Mouse (Mus musculus) forebrain, embryonic 15.5 days (tissue): ENCODE results near the gene Cyp27b1. TPM values are rescaled to one million over a fixed set of nuclear protein-coding genes. Genes with fewer than 3 reads are reported as not detected.

Experiments
- ATAC-seq: fragments of 200-750 bp; cut with Nextera tagmentation; replicated peaks from 2 replicates; pipeline ENCODE4 v1.8.0; 2017; ENCODE audit warnings: mild to moderate bottlenecking, moderate TSS enrichment, moderate library complexity
- H3K27ac ChIP-seq: fragments of 300-500 bp; sonication (generic); replicated peaks from 2 replicates; pipeline ENCODE4 v1.5.1; 2015; ENCODE audit warnings: mild to moderate bottlenecking, inconsistent platforms
- H3K27me3 ChIP-seq: fragments of 300-500 bp; sonication (generic); 2 replicates; pipeline ENCODE4 v1.6.1; 2015; ENCODE audit warnings: inconsistent platforms
- H3K36me3 ChIP-seq: fragments of 300-500 bp; sonication (generic); 2 replicates; pipeline ENCODE4 v1.6.1; 2015; ENCODE audit warnings: mild to moderate bottlenecking, inconsistent platforms
- H3K4me1 ChIP-seq: fragments of 300-500 bp; sonication (generic); 2 replicates; pipeline ENCODE4 v1.6.1; 2015; ENCODE audit warnings: inconsistent platforms
- H3K4me2 ChIP-seq: fragments of 300-500 bp; sonication (generic); replicated peaks from 2 replicates; pipeline ENCODE4 v1.6.1; 2015; ENCODE audit warnings: mild to moderate bottlenecking, inconsistent platforms
- H3K4me3 ChIP-seq: fragments of 300-500 bp; sonication (generic); 2 replicates; pipeline ENCODE4 v1.5.1; 2015; ENCODE audit warnings: mild to moderate bottlenecking, inconsistent platforms
- H3K9ac ChIP-seq: fragments of 300-500 bp; sonication (generic); replicated peaks from 2 replicates; pipeline ENCODE4 v1.6.1; 2015; ENCODE audit warnings: mild to moderate bottlenecking, inconsistent platforms
- H3K9me3 ChIP-seq: fragments of 300-500 bp; sonication (generic); 2 replicates; pipeline ENCODE4 v1.6.1; 2016; ENCODE audit warnings: inconsistent platforms
- WGBS: fragments of 180-500 bp; shearing (Covaris S2); methylation state at CpG from one replicate; pipeline ENCODE4 v1.1.7; 2015; ENCODE audit warnings: mixed read lengths; 5-methylcytosine and 5-hydroxymethylcytosine counted together
- polyA plus RNA-seq: library from polyadenylated mRNA; unstranded; fragments of >200 nt; fragmentation: Nextera tagmentation; extraction: Ambion mirVana; gene quantifications from 2 replicates; pipeline ENCODE4 v1.2.1, GENCODE M21; 2015

Gene Cyp27b1
- polyA plus RNA-seq, 1 experiment from 2014 or later: 0.15 TPM

DNA sequence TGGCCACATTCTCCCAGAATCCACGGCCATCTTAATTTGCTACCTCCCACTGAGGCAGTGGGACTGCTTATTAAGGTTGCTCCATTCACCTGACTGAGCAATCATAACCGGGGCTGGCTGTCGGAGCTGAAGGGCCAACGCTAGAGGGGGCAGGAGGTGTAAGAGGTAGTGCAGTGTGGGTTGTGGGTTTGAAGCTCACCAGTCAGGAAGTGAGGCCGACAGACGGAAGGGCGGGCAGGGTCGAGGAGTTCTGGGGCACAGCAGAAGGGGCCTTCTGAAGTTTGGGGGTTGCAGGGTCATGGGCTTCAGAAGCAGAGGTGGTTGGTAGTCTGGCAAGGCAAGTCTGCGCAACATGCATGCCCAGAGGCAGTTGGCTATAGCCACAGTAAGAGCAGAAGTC is 27.0 kb downstream of the Cyp27b1 start, which contains the start of gene Agap2:
Gene Agap2, plus strand, starts transcription at position 205 of the 400 bp plus-strand sequence.
- ATAC-seq: no peak
- Histone ChIP-seq H3K9ac (no peak within 1 kb of the TSS), H3K4me2 (no peak within 1 kb of the TSS), H3K4me3 (no peak within 1 kb of the TSS), H3K36me3 (no peaks in the 10 kb centered on the region), H3K4me1 (peaks cover 26% of the 10 kb centered on the region), H3K27ac (no peak within 1 kb of the TSS), H3K27me3 (peaks cover 4% of the 10 kb centered on the region), H3K9me3 (no peaks in the 10 kb centered on the region)
- 69% methylated on average over 9 of the region's 9 CpGs for WGBS

DNA sequence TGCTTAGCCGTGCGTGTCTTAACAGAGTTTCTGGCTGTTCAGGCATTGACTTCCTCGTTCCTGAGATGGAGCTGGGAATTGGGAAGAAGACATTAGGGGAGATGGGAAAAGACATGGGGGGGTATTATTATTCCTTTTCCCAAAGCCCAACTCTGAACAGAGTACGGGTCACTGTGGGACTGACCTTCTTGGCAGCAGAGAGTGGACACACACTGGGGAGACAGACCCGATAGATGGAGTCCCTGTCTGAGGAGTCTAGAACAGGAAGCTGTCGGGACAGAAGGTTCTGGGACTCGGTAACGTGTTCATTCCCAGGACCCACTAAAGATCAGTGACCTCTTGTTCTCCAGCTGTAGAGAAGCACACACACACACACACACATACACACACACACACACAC is 27.6 kb downstream of the Cyp27b1 start:
- Histone ChIP-seq H3K4me1 (peaks cover 31% of the 10 kb centered on the region), H3K36me3 (no peaks in the 10 kb centered on the region), H3K4me3 (no peak overlapping the region), H3K27ac (no peak overlapping the region), H3K9me3 (no peaks in the 10 kb centered on the region), H3K27me3 (peaks cover 10% of the 10 kb centered on the region), H3K9ac (no peak overlapping the region), H3K4me2 (no peak overlapping the region)
- ATAC-seq: no peak
- WGBS: 76% methylated on average over 8 of the region's 8 CpGs

DNA sequence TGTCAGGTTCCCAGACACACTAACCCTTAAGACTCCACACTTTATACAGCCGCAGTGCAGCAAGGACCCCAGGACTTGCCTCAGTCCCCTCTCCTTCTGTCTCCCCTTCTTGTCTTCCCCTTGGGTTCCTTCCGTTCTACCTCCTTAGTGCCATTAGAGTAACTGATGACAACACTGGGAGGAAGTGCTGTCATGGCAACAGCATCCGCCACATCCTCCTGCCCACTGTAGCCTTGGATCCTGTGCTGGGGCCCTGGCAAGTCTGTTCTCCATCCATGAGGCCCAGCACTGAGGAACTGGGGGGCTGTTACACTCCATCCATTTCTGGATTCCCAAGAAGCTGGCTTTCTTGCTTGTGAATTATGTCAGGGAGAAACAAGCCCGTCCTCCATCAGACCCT is 28.0 kb downstream of the Cyp27b1 start:
- Histone ChIP-seq H3K36me3 (no peaks in the 10 kb centered on the region), H3K4me3 (no peak overlapping the region), H3K27ac (no peak overlapping the region), H3K4me1 (peaks cover 31% of the 10 kb centered on the region), H3K27me3 (peaks cover 13% of the 10 kb centered on the region), H3K4me2 (no peak overlapping the region), H3K9ac (no peak overlapping the region), H3K9me3 (no peaks in the 10 kb centered on the region)
- 52% methylated on average over 4 of the region's 4 CpGs for whole genome bisulfite sequencing
- ATAC-seq: no peak

DNA sequence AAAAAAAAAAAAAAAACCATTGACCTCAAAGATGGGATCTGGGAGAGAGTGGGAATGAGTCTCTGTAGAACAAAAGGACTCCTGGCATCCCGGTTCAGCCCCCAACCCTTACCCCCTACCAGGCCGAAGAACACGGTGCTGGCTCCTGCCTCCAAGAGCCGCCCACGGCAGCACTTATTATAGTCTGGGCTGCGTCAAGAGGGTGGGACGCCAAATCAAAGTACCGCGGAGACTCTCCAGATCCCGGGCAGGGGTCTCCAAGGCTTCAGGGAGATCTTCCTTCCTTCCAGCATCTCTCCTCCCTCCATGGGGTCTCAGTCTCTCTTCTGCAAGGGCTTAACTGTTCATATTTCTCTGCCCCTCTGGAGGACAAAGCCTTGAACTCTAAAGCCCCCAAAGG is 29.5 kb downstream of the Cyp27b1 start:
- Histone ChIP-seq H3K9me3 (no peaks in the 10 kb centered on the region), H3K4me2 (peak overlapping the region; percentile 76), H3K27ac (peak overlapping the region; percentile 83), H3K4me3 (peak overlapping the region; percentile 70), H3K9ac (peak overlapping the region; percentile 34), H3K36me3 (no peaks in the 10 kb centered on the region), H3K4me1 (peaks cover 41% of the 10 kb centered on the region), H3K27me3 (peaks cover 13% of the 10 kb centered on the region)
- 3% methylated on average over 10 of the region's 10 CpGs for WGBS
- no peak for ATAC-seq

DNA sequence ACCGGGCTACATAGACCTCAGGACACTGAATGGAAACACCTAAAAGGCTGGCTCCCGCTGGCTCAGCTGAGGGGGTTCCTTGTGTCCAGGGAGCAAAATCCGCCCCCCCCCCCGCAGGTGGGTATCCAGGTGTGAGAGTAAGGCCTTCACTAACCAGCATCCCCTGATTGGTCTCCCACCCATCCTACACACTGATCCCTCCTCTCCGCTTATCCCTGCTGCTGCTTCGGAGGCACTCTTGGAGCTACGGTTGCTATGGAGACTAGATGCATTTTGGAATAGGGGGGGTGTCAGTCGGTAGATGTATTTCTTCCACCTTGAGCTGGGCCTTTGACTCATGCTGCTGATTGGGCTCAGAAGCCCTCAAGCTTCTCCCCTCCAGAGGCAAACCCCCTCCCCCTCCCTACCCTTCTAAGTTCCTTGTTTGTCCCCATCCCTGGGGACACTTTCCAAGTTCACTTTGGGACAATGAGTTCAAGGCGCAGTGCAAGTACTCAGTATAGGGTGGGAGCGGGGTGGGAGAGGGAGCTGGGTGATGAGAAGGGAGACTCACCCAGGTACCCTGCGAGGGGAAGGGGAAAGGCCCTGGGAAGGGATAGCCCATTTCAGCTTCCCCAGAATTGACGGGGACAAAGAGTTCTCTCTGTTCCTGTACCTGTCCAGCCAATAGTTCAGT is 30.1 kb downstream of the Cyp27b1 start:
- ATAC-seq: peak; percentile 49
- Histone ChIP-seq H3K9me3 (no peaks in the 10 kb centered on the region), H3K27ac (peak overlapping the region; percentile 83), H3K4me3 (peak overlapping the region; percentile 70), H3K9ac (peak overlapping the region; percentile 59), H3K4me2 (peak overlapping the region; percentile 76), H3K36me3 (no peaks in the 10 kb centered on the region; the same call in 1 of the 2 replicates), H3K27me3 (peaks cover 17% of the 10 kb centered on the region), H3K4me1 (peaks cover 41% of the 10 kb centered on the region)
- 2% methylated on average over 12 of the region's 12 CpGs for WGBS

DNA sequence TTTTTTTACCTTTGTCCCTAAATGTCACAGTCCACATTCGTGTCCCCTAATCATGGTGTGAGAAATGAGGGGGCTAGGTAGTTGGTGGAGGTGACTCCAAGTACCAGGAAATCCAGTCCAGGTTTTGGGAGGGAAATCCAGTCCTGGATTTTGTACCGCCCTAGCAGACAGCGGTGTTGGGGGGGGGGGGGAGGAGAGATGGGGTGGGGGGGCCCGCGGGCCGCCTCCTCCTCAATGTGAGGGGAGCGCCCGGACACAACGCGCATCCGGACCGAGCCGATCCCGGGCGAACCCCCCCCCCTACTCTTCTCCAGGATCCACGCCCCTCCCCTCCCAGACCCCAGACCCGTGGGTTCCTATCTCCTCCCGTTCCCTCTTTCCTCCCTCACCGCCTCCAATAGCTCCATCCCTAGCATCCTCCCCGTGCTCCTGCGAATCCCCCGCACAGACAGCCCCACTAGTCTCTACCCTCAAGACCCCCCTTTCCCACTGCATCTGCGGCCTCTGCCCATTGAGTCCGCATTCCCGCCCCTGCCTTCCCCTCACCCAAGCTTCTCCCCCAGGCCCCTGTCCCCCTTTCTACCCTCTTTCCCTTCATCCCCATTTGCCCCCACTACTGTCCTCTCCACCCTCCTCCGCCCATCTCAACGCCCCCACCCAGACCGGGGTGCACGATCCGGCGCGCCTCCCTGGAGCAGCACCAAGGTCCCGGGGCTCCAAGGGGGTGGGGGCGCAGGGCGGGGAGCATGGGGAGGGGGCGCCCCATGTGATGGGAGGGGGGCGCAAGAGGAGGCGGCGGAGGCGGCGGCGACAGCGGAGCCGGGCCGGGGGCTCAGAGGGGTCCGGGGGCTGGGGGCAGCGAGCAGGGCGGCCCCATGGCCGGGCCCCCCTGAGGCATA is 30.9 kb downstream of the Cyp27b1 start:
- H3K27ac ChIP-seq: peak overlapping the region; percentile 83
- H3K4me1 ChIP-seq: peaks cover 41% of the 10 kb centered on the region

DNA sequence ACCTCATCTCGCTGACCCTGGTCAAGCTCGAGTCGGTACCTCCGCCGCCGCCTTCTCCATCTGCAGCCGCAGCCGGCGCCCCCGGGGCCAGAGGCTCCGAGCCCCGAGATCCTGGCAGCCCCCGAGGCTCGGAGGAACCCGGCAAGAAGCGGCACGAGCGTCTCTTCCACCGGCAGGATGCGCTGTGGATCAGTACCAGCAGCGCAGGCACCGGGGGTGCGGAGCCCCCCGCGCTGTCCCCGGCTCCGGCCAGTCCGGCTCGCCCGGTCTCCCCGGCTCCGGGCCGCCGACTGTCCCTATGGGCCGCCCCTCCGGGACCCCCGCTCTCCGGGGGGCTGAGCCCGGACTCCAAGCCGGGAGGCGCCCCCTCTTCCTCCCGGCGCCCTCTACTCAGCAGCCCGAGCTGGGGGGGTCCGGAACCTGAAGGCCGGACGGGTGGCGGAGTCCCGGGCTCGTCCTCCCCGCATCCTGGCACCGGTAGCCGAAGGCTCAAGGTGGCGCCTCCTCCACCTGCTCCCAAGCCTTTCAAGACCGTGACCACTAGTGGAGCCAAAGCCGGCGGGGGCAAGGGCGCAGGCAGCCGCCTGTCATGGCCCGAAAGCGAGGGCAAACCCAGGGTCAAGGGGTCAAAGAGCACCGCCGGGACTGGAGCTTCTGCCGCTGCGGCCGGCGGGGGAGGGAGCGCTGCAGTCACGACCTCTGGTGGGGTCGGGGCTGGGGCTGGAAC is 31.8 kb downstream of the Cyp27b1 start:
- Histone ChIP-seq H3K4me2 (peak overlapping the region; percentile 76), H3K9me3 (no peaks in the 10 kb centered on the region), H3K9ac (peak overlapping the region; percentile 59), H3K27ac (peak overlapping the region; percentile 83), H3K36me3 (peaks cover 11% of the 10 kb centered on the region; the same call in 1 of the 2 replicates), H3K4me3 (peak overlapping the region; percentile 70), H3K4me1 (peaks cover 41% of the 10 kb centered on the region), H3K27me3 (peaks cover 19% of the 10 kb centered on the region)
- WGBS: 2% methylated on average over 65 of the region's 70 CpGs
- ATAC-seq: peak; percentile 3; the same call in 1 of the 2 replicates

More for the DNA sequence above, 30.9 kb downstream of the Cyp27b1 start:
- peak; percentile 74 for ATAC-seq
- Histone ChIP-seq H3K36me3 (peaks cover 3% of the 10 kb centered on the region; the same call in 1 of the 2 replicates), H3K27me3 (peaks cover 19% of the 10 kb centered on the region), H3K4me2 (peak overlapping the region; percentile 76), H3K4me3 (peak overlapping the region; percentile 70), H3K9me3 (no peaks in the 10 kb centered on the region), H3K9ac (peak overlapping the region; percentile 59)
- under 1% methylated on average over 41 of the region's 49 CpGs for WGBS

DNA sequence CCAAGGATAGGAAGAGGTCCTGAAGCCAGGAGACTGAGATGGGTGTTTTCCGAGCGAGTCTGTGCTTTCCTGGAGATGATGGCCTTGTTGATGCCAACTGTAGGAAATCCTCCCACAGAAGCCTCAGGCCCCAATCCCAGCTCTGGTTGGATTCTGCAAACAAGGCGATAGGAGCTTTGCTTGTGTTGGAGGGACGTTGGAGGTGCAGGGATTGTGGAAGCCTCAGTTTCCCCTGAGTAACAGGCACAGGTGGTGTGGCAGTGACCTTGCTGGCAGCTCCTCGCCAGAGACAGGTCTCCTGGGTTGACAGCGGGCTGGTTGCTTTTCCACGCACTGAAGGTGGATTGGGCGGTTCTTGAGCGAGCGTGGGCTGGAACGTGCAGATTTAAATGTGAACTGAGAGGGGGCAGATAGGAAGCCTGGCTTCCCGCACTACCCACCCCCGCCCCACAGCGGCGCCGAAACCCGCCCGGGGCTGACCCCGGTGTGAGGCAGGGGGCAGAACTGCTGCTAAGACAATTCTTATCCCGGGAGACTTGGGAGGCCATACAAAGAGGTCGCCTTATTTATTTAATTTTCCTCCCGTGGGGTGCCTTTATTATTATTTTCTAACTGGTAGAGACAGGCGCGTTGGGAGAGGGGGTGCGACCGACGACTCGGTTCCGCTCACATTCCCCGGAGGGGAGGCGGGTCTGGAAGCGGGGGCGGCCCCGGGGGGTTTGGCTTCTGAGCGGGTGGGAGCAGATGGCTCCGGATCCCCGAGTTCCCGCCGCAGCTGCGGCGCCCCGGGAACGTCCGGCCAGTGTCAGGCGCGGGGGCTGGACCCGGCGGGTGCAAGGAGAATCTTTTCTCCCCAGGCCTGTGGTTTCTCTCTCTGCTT is 33.1 kb downstream of the Cyp27b1 start:
- 2% methylated on average over 48 of the region's 48 CpGs for WGBS

DNA sequence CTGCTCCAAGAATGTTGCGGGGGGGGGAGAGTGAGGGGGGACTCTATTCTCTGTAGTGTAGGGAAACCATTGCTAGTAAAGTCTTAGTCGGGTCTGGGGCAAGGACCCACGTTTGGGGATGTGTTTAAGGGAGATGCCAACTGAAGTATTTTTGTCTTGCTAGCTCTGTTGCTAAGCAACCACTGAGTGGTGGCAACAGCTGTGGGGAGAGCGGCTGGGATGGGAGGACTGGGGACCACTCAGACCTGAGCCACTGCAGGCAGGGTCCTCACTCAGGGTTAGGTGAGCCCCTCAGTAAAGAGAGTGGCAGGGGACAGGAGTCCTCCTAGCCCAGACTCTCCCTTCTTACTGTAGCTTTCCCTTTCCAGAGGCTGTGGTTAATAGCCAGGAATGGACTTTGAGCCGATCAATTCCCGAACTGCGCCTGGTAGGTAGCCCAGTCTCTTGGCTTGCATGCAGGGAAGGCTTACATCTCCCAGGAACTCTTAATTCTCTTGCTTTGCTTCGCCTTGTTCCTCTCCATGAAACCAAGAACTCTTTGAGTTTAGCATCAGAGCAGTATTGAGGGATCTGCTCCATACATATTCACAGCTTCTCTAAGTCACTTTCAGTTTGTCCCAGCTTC is 34.1 kb downstream of the Cyp27b1 start:
- peaks cover 13% of the 10 kb centered on the region; the same call in 1 of the 2 replicates for H3K36me3 ChIP-seq
- H3K4me3 ChIP-seq: peak overlapping the region; percentile 70
- no peak for ATAC-seq
- peak overlapping the region; percentile 59; the same call in 1 of the 2 replicates for H3K9ac ChIP-seq
- peaks cover 26% of the 10 kb centered on the region for H3K27me3 ChIP-seq
- H3K27ac ChIP-seq: no peak overlapping the region
- WGBS: 26% methylated on average over 8 of the region's 8 CpGs
- peaks cover 41% of the 10 kb centered on the region for H3K4me1 ChIP-seq
- peak overlapping the region; percentile 76 for H3K4me2 ChIP-seq
- no peaks in the 10 kb centered on the region for H3K9me3 ChIP-seq

More for the DNA sequence above, 33.1 kb downstream of the Cyp27b1 start:
- H3K4me2 ChIP-seq: peak overlapping the region; percentile 76
- peaks cover 19% of the 10 kb centered on the region for H3K27me3 ChIP-seq
- H3K27ac ChIP-seq: no peak overlapping the region
- peak overlapping the region; percentile 70 for H3K4me3 ChIP-seq
- no peaks in the 10 kb centered on the region for H3K9me3 ChIP-seq
- H3K36me3 ChIP-seq: peaks cover 11% of the 10 kb centered on the region; the same call in 1 of the 2 replicates
- H3K4me1 ChIP-seq: peaks cover 41% of the 10 kb centered on the region
- ATAC-seq: no peak
- H3K9ac ChIP-seq: peak overlapping the region; percentile 59

DNA sequence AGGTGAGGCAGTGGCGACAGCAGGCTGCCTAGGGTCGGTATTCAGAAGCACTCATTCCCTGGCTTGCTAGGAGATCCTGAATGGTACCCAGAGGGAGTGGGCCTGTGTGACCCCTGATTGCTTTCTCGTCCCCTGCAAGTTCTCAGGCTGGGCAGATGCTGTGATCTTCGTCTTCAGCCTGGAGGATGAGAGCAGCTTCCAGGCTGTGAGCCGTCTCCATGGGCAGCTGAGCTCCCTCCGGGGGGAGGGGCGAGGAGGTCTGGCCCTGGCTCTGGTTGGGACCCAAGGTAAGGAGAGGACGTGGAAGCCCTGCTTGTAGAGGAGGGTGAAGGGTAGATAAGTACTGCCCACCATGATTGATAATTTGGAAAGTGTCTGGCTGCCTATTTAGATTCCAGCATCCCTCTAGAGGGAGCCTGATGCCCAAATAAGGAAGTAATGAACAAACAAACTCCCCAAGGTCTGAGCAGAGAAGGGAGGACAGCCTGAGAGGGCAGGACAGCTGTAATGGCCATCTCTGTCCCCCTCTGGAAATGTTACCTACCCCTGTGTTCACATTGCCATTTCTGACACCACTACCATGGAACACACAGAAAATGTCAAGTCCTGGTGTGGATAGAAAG is 35.4 kb downstream of the Cyp27b1 start:
- peaks cover 34% of the 10 kb centered on the region for H3K27me3 ChIP-seq
- H3K4me1 ChIP-seq: peaks cover 31% of the 10 kb centered on the region
- H3K9ac ChIP-seq: no peak overlapping the region
- no peak overlapping the region for H3K27ac ChIP-seq
- H3K4me3 ChIP-seq: no peak overlapping the region
- ATAC-seq: no peak
- H3K4me2 ChIP-seq: no peak overlapping the region
- no peaks in the 10 kb centered on the region for H3K9me3 ChIP-seq
- WGBS: 41% methylated on average over 8 of the region's 8 CpGs
- H3K36me3 ChIP-seq: peaks cover 21% of the 10 kb centered on the region; the same call in 1 of the 2 replicates
